Mouse (Mus musculus): ENCODE measurements around the gene Etnk2. TPM values are rescaled to one million over a fixed set of nuclear protein-coding genes. Genes with fewer than 3 reads are reported as not detected.
A peak's percentile ranks its signal among the peaks of the same experiment; 100 is the strongest.

The Etnk2 gene
- polyA plus RNA-seq, 1 experiment = 12.1 TPM

DNA sequence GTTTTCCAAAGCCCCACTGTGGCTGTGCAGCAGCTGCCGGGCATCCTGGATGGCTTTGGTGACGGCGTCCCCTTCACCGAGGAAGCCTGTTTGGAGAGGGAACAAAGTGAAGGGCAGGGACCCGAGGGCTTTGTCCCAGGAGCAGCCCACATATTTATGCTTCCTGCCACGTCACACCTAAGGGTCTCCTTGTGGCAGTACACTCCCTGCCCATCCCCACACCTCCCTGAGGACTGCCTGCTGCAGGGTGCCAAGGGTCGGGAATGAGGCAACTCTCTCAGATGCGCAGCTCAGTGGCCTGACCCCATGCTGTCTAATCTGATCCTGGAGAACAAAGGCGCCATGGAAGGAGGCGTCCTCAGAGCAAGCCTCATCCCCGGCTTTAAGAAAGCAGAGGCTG is 22.8 kb downstream of the Etnk2 start:
- TF ChIP-seq CTCF (IDR thresholded peaks at IDR 0.05; ENCODE audit: borderline replicate concordance, extremely low read depth, insufficient read depth, insufficient read length) = no peak
- TF ChIP-seq POLR2A (IDR thresholded peaks at IDR 0.05; ENCODE audit: borderline replicate concordance, extremely low read depth, insufficient read depth, insufficient read length, poor library complexity, severe bottlenecking) = no peak
- DNase-seq (ENCODE audit: low read depth) = no peak

DNA sequence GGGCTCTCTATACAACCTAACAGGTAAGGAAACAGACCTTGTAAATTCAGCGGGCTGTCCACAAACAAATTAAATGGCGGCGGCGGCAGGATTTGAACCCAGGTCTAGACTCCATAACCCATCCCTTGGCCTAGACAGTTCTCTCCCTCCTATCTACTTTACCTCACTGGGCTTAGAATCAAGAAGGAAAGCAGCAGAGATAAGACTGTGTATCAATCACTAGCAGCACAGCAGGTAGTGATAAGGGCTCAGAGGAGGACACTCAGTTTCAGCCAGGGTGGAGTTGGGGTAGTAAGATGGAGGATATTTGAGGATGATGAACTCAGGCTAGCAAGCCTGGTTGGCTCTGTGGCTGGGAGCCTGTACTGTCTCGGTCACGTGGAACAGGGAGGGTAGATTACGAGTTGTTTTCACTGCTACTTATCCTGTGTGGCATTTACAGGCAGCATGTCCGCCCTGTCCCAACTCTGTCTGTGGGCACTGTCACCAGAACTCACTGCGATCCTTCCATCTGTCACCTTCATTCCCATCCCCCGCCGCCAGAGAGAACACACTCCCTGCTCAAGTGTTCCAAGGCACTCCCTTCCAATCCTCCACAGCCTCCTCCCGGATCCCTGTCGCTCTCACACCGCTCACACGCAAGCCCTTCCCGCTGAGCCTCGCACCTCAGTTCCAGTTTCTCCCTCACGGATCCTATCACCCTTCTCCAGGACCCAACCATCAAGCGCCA is 24.3 kb downstream of the Etnk2 start:
- TF ChIP-seq CTCF (IDR thresholded peaks at IDR 0.05; ENCODE audit: borderline replicate concordance, extremely low read depth, insufficient read depth, insufficient read length) (no peak), POLR2A (IDR thresholded peaks at IDR 0.05; ENCODE audit: borderline replicate concordance, extremely low read depth, insufficient read depth, insufficient read length, poor library complexity, severe bottlenecking) (no peak)
- DNase-seq (ENCODE audit: low read depth) = no peak

DNA sequence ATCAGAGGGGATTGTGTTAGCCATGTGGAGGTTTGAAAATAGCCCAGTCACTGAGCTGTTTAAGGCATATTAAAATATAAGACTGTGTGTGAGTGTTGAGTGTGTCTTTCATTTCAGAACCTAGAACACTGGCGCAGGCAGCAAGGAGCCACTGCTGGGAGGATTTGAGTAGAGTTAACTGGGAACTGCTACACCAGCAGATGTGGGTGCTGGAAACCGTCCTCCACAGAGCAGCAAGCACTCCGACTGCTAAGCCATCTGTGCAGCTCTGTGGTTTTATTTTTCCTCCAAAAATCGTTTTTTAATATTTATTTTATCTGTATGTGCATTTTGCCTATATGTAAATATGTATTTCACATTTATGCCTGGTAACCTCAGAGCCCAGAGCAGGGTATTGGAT is 31.3 kb downstream of the Etnk2 start:
- DNase-seq (ENCODE audit: low read depth) = no peak
- TF ChIP-seq CTCF (IDR thresholded peaks at IDR 0.05; ENCODE audit: borderline replicate concordance, extremely low read depth, insufficient read depth, insufficient read length) = no peak
- no peak for TF ChIP-seq POLR2A (IDR thresholded peaks at IDR 0.05; ENCODE audit: borderline replicate concordance, extremely low read depth, insufficient read depth, insufficient read length, poor library complexity, severe bottlenecking)

DNA sequence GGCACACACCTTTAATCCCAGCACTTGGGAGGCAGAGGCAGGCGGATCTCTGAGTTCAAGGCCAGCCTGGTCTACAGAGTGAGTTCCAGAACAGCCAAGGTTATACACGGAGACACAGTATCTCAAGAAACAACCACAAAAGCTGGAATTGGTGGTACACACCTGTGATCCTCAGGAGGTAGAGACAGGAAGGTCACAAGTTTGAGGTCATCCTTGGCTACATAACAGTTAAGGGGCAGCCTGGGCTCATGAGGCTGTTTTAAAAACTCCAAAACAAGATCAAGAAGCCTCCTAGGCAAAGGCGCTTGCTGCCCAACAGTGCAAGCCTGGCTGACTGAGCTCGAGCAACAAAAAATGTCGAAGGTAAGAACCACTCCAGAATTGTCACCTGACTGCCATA is 33.3 kb downstream of the Etnk2 start:
- TF ChIP-seq POLR2A (IDR thresholded peaks at IDR 0.05; ENCODE audit: borderline replicate concordance, extremely low read depth, insufficient read depth, insufficient read length, poor library complexity, severe bottlenecking) = no peak
- DNase-seq (ENCODE audit: low read depth) = no peak

DNA sequence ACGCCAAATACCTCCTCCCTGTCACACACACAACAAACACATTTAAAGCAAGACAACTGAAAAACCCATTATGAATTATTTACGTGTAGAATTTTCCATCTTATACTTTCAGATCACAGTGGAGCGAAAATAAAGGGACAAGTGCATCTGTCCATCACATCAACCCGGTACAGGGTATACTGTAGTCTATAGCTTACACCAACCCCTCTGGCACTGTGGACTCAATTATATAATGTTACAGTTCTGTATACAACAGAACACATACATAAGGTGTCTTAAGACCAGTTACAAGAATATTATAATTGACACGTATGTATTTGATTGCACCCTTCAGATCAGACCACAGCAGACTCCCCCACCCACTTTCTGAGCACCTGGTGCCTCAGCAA is 33.7 kb downstream of the Etnk2 start:
- DNase-seq (ENCODE audit: low read depth) = no peak
- TF ChIP-seq POLR2A (IDR thresholded peaks at IDR 0.05; ENCODE audit: borderline replicate concordance, extremely low read depth, insufficient read depth, insufficient read length, poor library complexity, severe bottlenecking) (no peak), CTCF (IDR thresholded peaks at IDR 0.05; ENCODE audit: borderline replicate concordance, extremely low read depth, insufficient read depth, insufficient read length) (no peak)

DNA sequence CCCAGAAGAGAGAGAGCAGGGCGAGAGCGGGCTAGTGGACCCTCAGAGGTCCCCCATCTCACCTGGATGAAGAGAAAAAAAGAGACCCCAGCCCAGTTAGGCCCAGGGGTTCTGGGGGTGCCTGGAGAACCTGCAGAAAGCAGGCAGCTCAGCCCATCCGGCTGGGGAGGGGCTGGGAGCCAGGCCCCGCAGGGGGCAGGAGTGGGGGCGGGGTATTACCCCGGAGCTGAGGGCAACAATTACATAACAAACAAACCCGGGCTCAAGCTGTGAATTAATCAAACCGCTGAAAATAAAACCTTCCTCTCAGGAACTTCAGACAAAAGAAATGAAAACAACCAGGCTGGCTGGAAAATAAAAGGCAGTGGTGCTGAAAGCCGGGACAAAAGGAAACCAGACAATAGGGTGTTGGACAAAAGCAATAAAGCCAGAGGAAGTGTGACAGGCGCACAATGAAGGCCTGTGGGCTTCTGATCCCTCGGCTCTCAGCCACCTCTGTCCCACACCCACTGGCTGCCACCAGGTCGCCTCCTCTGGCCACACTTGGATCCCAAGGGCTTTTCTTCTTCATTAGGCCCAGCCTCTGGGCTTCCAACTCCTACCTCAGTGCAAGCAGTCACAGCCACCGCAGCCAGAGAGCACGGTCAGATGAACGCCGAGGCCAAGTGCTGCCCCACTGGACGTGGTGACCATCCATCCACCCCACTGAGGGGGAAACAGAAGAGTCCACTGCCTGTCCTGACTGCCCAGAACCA is 34.3 kb downstream of the Etnk2 start:
- peak; percentile 83 for DNase-seq (ENCODE audit: low read depth)
- TF ChIP-seq POLR2A (IDR thresholded peaks at IDR 0.05; ENCODE audit: borderline replicate concordance, extremely low read depth, insufficient read depth, insufficient read length, poor library complexity, severe bottlenecking) (no peak), CTCF (IDR thresholded peaks at IDR 0.05; ENCODE audit: borderline replicate concordance, extremely low read depth, insufficient read depth, insufficient read length) (no peak)

DNA sequence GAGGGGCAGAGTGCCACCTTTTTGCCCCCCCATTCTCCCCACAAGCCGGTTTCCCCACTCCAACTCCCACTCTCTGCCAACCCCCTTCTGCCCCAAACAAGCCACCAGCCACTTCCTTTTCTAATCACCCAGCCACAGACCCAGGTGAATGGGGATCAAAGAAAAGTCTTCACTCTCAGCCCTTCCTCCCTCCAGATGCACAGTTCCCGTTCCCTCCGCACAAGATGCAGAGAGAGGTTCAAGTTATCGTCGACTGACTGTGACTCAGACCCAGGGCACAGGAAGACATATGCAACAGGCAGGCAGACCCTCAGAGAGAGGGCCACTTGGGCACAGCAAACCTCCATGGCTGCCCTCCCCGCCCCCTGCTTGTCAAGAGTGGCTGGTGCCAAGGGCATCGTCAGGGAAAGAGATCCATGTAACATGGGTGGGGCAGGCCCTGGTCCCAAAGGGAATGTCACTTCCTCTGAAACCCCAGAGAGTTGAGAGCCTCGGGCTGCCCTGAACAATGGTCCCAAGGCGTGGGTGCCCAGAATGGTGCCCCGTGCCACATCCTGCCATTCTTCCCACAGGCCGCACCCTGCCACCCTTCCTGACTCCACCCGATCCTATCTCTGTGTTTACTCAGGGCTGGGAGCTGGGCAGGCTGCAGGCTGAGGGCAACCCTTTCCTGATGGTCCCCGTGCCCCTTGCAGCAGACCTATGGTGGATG is 36.8 kb downstream of the Etnk2 start:
- no peak for TF ChIP-seq POLR2A (IDR thresholded peaks at IDR 0.05; ENCODE audit: borderline replicate concordance, extremely low read depth, insufficient read depth, insufficient read length, poor library complexity, severe bottlenecking)
- no peak for TF ChIP-seq CTCF (IDR thresholded peaks at IDR 0.05; ENCODE audit: borderline replicate concordance, extremely low read depth, insufficient read depth, insufficient read length)
- no peak for DNase-seq (ENCODE audit: low read depth)

DNA sequence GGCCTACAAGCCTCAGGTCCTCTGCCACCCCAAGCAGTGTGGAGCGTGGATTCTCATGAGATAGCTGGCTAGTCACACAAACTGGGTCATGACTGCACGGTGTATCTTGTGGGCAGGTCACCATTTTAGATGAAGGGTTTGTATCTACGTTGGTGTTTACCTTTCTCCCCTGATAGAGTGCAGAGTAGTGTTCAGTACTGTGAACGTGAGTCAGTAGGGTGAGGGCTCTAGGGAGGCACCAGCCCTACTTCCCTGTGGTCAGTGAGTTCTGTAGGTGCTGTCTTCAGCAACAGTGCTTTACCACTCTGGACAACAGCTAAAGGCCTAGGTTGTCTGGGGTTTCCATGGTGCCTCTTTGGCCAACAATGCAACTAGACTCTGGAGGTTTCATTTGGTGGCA is 40.6 kb downstream of the Etnk2 start:
- TF ChIP-seq CTCF (IDR thresholded peaks at IDR 0.05; ENCODE audit: borderline replicate concordance, extremely low read depth, insufficient read depth, insufficient read length) = no peak
- TF ChIP-seq POLR2A (IDR thresholded peaks at IDR 0.05; ENCODE audit: borderline replicate concordance, extremely low read depth, insufficient read depth, insufficient read length, poor library complexity, severe bottlenecking) = no peak
- DNase-seq (ENCODE audit: low read depth) = no peak

DNA sequence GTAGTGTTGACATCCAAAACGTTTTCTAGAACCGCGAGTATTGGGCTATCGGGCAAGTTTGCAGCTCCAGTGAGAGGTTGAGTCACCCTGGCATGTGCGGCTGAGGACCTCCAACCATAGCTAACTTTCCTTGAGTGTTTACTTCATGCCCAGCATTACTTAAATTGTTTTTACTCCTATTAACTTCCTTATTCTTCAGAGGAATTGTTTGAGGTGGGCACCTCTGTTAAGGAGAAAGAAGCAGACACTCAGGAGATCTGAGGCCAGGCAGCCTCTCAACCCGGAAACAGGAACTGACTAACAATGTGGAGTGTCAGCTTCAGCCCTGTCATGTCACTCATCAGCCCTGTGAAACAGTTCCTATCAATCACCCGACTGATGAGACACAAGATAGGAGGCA is 43.2 kb downstream of the Etnk2 start:
- DNase-seq (ENCODE audit: low read depth) = no peak
- TF ChIP-seq POLR2A (IDR thresholded peaks at IDR 0.05; ENCODE audit: borderline replicate concordance, extremely low read depth, insufficient read depth, insufficient read length, poor library complexity, severe bottlenecking) = no peak

DNA sequence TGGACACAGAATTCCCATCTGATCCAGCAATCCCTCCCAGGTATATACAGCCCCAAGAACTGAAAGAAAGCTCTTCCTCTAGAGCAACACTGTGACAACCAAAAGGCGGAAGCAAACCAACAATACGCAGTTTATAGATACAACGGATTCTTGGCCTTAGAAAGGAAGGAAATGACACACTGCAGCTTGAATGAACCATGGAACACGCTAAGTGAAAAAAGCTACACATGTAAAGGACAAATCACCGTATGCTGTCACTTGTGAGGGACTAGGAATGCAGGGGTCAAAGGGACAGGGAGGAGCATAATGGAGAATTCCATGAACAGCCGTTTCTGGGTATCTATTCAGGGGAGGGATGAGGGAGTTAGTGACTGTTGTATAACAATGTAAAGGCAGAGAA is 44.1 kb downstream of the Etnk2 start:
- TF ChIP-seq CTCF (IDR thresholded peaks at IDR 0.05; ENCODE audit: borderline replicate concordance, extremely low read depth, insufficient read depth, insufficient read length) (no peak), POLR2A (IDR thresholded peaks at IDR 0.05; ENCODE audit: borderline replicate concordance, extremely low read depth, insufficient read depth, insufficient read length, poor library complexity, severe bottlenecking) (no peak)
- no peak for DNase-seq (ENCODE audit: low read depth)

DNA sequence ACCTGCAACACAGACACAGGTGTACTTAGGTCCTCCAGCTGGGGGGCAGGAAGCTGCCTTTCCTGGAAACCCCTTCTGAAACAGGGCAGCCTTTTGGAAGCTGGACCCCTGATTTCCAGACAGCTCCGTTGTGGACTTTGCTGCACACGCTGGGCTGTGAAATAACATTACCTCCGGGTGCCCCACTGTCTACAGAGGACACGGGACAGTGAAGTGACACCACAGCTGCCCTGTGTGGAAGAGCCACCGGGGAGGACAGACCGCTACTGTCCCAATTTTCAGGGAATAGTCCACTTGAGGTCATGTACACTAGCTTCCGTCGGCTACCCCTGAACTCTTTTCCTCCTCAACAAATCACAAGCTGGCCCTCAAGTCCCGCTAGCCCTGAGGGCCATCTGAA is 44.9 kb downstream of the Etnk2 start:
- no peak for DNase-seq (ENCODE audit: low read depth)
- TF ChIP-seq CTCF (IDR thresholded peaks at IDR 0.05; ENCODE audit: borderline replicate concordance, extremely low read depth, insufficient read depth, insufficient read length) (no peak), POLR2A (IDR thresholded peaks at IDR 0.05; ENCODE audit: borderline replicate concordance, extremely low read depth, insufficient read depth, insufficient read length, poor library complexity, severe bottlenecking) (no peak)

Measured in brain, embryonic 14.5 days (tissue).